Mouse (Mus musculus): Measurements from ENCODE around the gene Pwp1. TPM values are rescaled to one million over a fixed set of nuclear protein-coding genes. Genes with fewer than 3 reads are reported as not detected.

Pwp1 gene
- polyA plus RNA-seq, 1 experiment: 8.7 TPM

DNA sequence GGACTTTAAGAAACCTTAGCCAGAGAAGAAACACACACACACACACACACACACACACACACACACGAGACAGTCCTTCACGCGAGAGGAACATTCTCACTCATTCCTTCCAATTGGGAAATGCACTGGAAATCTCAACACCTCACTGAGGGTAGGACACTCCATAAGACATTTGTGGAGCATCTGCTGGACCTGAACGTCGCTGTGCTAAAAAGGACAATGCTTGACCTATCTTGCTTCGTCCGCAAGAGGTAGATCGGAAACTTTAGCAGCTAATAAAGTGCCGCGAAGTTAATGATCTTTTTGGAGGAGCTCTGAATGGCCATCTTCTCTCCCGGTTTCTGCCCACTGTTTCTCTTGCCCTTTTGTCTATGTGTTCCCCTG is 99.9 kb downstream of the Pwp1 start:
- 35% methylated on average over 11 of the region's 11 CpGs for WGBS
- Histone ChIP-seq H3K36me3 (ENCODE audit: control insufficient read depth, insufficient read depth, low read length) (no peaks in the 10 kb centered on the region), H3K27ac (ENCODE audit: insufficient read depth, low read depth, low read length) (no peak overlapping the region), H3K4me3 (ENCODE audit: insufficient read depth, low read depth, low read length) (no peak overlapping the region), H3K4me1 (ENCODE audit: control insufficient read depth, insufficient read depth, low read length) (peaks cover 4% of the 10 kb centered on the region; the same call in 1 of the 2 replicates), H3K27me3 (replicated peaks; ENCODE audit: control insufficient read depth, insufficient read depth, low read length) (no peaks in the 10 kb centered on the region)
- DNase-seq: no peak
- TF ChIP-seq POLR2A (IDR thresholded peaks at IDR 0.05; ENCODE audit: low read depth, low read length): no peak
- TF ChIP-seq CTCF (conservative IDR thresholded peaks at IDR 0.05; ENCODE audit: insufficient read depth, insufficient read length, low read depth, low read length): no peak

DNA sequence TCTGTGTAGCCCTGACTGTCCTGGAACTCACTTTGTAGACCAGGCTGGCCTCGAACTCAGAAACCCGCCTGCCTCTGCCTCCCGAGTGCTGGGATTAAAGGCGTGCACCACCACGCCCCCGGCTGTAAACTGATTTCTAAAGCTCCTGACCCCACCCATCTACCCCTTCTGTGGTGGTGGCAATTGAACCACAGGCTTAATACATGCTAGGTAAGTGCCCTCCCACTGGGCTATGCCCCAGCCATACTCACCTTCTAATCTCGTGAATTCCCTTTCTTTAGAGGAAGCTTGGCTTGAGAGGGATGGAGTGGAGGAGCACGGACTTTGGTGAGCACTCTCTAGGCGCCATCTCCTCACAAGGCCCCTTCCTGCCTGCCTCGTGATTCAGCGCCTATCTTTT is 100.7 kb downstream of the Pwp1 start:
- H3K4me1 ChIP-seq (ENCODE audit: control insufficient read depth, insufficient read depth, low read length): peaks cover 4% of the 10 kb centered on the region; the same call in 1 of the 2 replicates
- WGBS: 96% methylated on average over 11 of the region's 11 CpGs
- H3K36me3 ChIP-seq (ENCODE audit: control insufficient read depth, insufficient read depth, low read length): no peaks in the 10 kb centered on the region

DNA sequence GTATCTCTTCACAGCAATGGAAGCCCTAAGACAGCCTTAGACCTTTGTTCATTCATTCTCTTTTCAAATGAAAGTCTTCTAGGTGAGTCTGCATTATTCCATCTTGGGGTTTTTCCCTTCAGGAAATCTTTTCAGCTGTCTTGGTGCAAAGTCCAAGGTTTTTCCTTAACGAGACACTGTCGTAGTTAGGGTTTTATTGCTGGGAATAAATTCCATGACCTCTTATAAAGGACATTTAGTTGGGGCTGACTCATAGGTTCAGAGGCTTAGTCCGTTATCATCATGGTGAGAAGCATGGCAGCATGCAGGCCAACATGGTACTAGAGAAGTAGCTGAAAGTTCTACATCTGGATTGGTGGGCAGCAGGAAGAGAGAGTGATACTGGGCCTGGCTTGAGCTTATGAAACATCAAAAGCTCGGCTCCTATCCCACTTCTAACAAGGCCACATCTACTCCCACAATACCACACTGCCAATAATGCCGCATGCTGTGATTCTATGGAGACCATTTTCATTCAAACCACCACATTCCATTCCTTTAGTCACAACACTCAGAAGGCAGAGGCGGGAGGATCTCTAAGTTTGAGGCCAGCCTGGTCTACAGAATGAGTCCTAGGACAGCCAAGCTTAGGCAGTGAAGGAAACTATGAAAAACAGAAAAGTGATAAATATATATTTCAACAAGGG is 107.1 kb downstream of the Pwp1 start:
- H3K27ac ChIP-seq (ENCODE audit: insufficient read depth, low read depth, low read length): no peak overlapping the region
- TF ChIP-seq CTCF (conservative IDR thresholded peaks at IDR 0.05; ENCODE audit: insufficient read depth, insufficient read length, low read depth, low read length): no peak
- TF ChIP-seq POLR2A (IDR thresholded peaks at IDR 0.05; ENCODE audit: low read depth, low read length): no peak
- DNase-seq: no peak
- peaks cover 7% of the 10 kb centered on the region for H3K36me3 ChIP-seq (ENCODE audit: control insufficient read depth, insufficient read depth, low read length)
- no peaks in the 10 kb centered on the region for H3K4me1 ChIP-seq (ENCODE audit: control insufficient read depth, insufficient read depth, low read length)
- WGBS: 77% methylated on average over 6 of the region's 6 CpGs
- no peaks in the 10 kb centered on the region for H3K27me3 ChIP-seq (replicated peaks; ENCODE audit: control insufficient read depth, insufficient read depth, low read length)
- H3K4me3 ChIP-seq (ENCODE audit: insufficient read depth, low read depth, low read length): no peak overlapping the region

More for the DNA sequence above, 100.7 kb downstream of the Pwp1 start:
- no peak for TF ChIP-seq CTCF (conservative IDR thresholded peaks at IDR 0.05; ENCODE audit: insufficient read depth, insufficient read length, low read depth, low read length)
- TF ChIP-seq POLR2A (IDR thresholded peaks at IDR 0.05; ENCODE audit: low read depth, low read length): no peak
- no peak overlapping the region for H3K27ac ChIP-seq (ENCODE audit: insufficient read depth, low read depth, low read length)
- no peak for DNase-seq
- H3K4me3 ChIP-seq (ENCODE audit: insufficient read depth, low read depth, low read length): no peak overlapping the region
- H3K27me3 ChIP-seq (replicated peaks; ENCODE audit: control insufficient read depth, insufficient read depth, low read length): no peaks in the 10 kb centered on the region

Other genes starting within 250 kb of the Pwp1 start
- gene Prdm4, start 87.6 kb downstream of the Pwp1 start, polyA plus RNA-seq (2012; rRNA removed): 15.4 and 19.8 TPM in 2 replicates
- 0.33 and 0.36 TPM in 2 replicates for gene Ascl4, start 98.2 kb downstream of the Pwp1 start, polyA plus RNA-seq (2012; rRNA removed)
- gene Rtcb, start 128.3 kb downstream of the Pwp1 start, polyA plus RNA-seq (2012; rRNA removed): 63.6 and 80.4 TPM in 2 replicates
- 0.08 and 0.11 TPM in 2 replicates for gene Bpifc, start 182.4 kb downstream of the Pwp1 start, polyA plus RNA-seq (2012; rRNA removed)
- gene Fbxo7, start 192.5 kb downstream of the Pwp1 start, polyA plus RNA-seq (2012; rRNA removed): 81.5 and 81.6 TPM in 2 replicates